Mouse (Mus musculus): ENCODE results near the gene Taf3.
A peak's percentile ranks its signal among the peaks of the same experiment; 100 is the strongest.

Taf3 gene

GRCm38 (mm10) chr2:10010263-10010909 is 38.0 kb downstream of the Taf3 start:
- peak; percentile 67 for DNase-seq (ENCODE audit: low read depth, low spot score)

GRCm38 (mm10) chr2:10009671-10010254 is 38.6 kb downstream of the Taf3 start:
- no peak for DNase-seq (ENCODE audit: low read depth, low spot score)

- DNase-seq (ENCODE audit: low read depth, low spot score): no peak
Measured at GRCm38 (mm10) chr2:10008593-10008992, 39.8 kb downstream of the Taf3 start.

- no peak for DNase-seq (ENCODE audit: low read depth, low spot score)
Measured at GRCm38 (mm10) chr2:10004960-10005621, 43.3 kb downstream of the Taf3 start.

GRCm38 (mm10) chr2:10003358-10003757 is 45.0 kb downstream of the Taf3 start:
- DNase-seq (ENCODE audit: low read depth, low spot score): no peak

GRCm38 (mm10) chr2:10001591-10001990 is 46.8 kb downstream of the Taf3 start:
- no peak for DNase-seq (ENCODE audit: low read depth, low spot score)

- no peak for DNase-seq (ENCODE audit: low read depth, low spot score)
Measured at GRCm38 (mm10) chr2:9997535-9997934, 50.9 kb downstream of the Taf3 start.

- no peak for DNase-seq (ENCODE audit: low read depth, low spot score)
Measured at GRCm38 (mm10) chr2:9996111-9996510, 52.3 kb downstream of the Taf3 start.

GRCm38 (mm10) chr2:9990690-9991229 is 57.6 kb downstream of the Taf3 start:
- no peak for DNase-seq (ENCODE audit: low read depth, low spot score)

GRCm38 (mm10) chr2:9989649-9990547 is 58.5 kb downstream of the Taf3 start:
- peak; percentile 75 for DNase-seq (ENCODE audit: low read depth, low spot score)

- no peak for DNase-seq (ENCODE audit: low read depth, low spot score)
Measured at GRCm38 (mm10) chr2:9988290-9988689, 60.1 kb downstream of the Taf3 start.

GRCm38 (mm10) chr2:9985979-9986447 is 62.4 kb downstream of the Taf3 start:
- DNase-seq (ENCODE audit: low read depth, low spot score): peak; percentile 78

GRCm38 (mm10) chr2:9982446-9982845 is 66.0 kb downstream of the Taf3 start:
- DNase-seq (ENCODE audit: low read depth, low spot score): no peak

GRCm38 (mm10) chr2:9971927-9972326 is 76.5 kb downstream of the Taf3 start:
- no peak for DNase-seq (ENCODE audit: low read depth, low spot score)

GRCm38 (mm10) chr2:9970579-9970978 is 77.8 kb downstream of the Taf3 start:
- DNase-seq (ENCODE audit: low read depth, low spot score): no peak

GRCm38 (mm10) chr2:9970178-9970577 is 78.2 kb downstream of the Taf3 start:
- no peak for DNase-seq (ENCODE audit: low read depth, low spot score)

- DNase-seq (ENCODE audit: low read depth, low spot score): no peak
Measured at GRCm38 (mm10) chr2:9969734-9970133, 78.7 kb downstream of the Taf3 start.

- no peak for DNase-seq (ENCODE audit: low read depth, low spot score)
Measured at GRCm38 (mm10) chr2:9966634-9967033, 81.8 kb downstream of the Taf3 start.

GRCm38 (mm10) chr2:9965608-9966007 is 82.8 kb downstream of the Taf3 start:
- DNase-seq (ENCODE audit: low read depth, low spot score): peak; percentile 69

- DNase-seq (ENCODE audit: low read depth, low spot score): no peak
Measured at GRCm38 (mm10) chr2:9962871-9963270, 85.5 kb downstream of the Taf3 start.

GRCm38 (mm10) chr2:9961708-9962107 is 86.7 kb downstream of the Taf3 start:
- DNase-seq (ENCODE audit: low read depth, low spot score): no peak

- no peak for DNase-seq (ENCODE audit: low read depth, low spot score)
Measured at GRCm38 (mm10) chr2:9958011-9958410, 90.4 kb downstream of the Taf3 start.
